Mouse (Mus musculus): ENCODE results near the gene Col4a2.
"Not testable (repeated sequence)": the region's sequence is repeated elsewhere in the genome, so short reads cannot be mapped to it uniquely, and the experiment has no call there.

Gene Col4a2

GRCm38 (mm10) chr8:11465619-11466018 is 153.0 kb downstream of the Col4a2 start:
- DNase-seq: no peak

GRCm38 (mm10) chr8:11466528-11466927 is 153.9 kb downstream of the Col4a2 start:
- not testable (repeated sequence) for DNase-seq

- DNase-seq: peak; percentile 56
Observed at GRCm38 (mm10) chr8:11469095-11469494, 156.5 kb downstream of the Col4a2 start.

GRCm38 (mm10) chr8:11470694-11471093 is 158.1 kb downstream of the Col4a2 start:
- DNase-seq: no peak

GRCm38 (mm10) chr8:11471309-11471708 is 158.7 kb downstream of the Col4a2 start:
- no peak for DNase-seq

GRCm38 (mm10) chr8:11473072-11473471 is 160.5 kb downstream of the Col4a2 start:
- DNase-seq: no peak

GRCm38 (mm10) chr8:11475397-11475796 is 162.8 kb downstream of the Col4a2 start:
- no peak for DNase-seq

GRCm38 (mm10) chr8:11475876-11476275 is 163.3 kb downstream of the Col4a2 start:
- no peak for DNase-seq

GRCm38 (mm10) chr8:11476338-11477177 is 164.0 kb downstream of the Col4a2 start:
- DNase-seq: peak; percentile 66

GRCm38 (mm10) chr8:11477178-11477553 is 164.6 kb downstream of the Col4a2 start:
- DNase-seq: no peak

- DNase-seq: peak; percentile 81
Observed at GRCm38 (mm10) chr8:11477811-11478761, 165.5 kb downstream of the Col4a2 start, which contains the start of gene Rab20. Rab20 (minus strand) TSS chr8:11478710.

GRCm38 (mm10) chr8:11478807-11479527 is 166.4 kb downstream of the Col4a2 start:
- no peak for DNase-seq

GRCm38 (mm10) chr8:11479591-11479990 is 167.0 kb downstream of the Col4a2 start:
- no peak for DNase-seq

GRCm38 (mm10) chr8:11481876-11482275 is 169.3 kb downstream of the Col4a2 start:
- DNase-seq: no peak

GRCm38 (mm10) chr8:11482537-11482936 is 169.9 kb downstream of the Col4a2 start:
- no peak for DNase-seq

- peak; percentile 81 for DNase-seq
Observed at GRCm38 (mm10) chr8:11486142-11486541, 173.5 kb downstream of the Col4a2 start.

- no peak for DNase-seq
Observed at GRCm38 (mm10) chr8:11487229-11487628, 174.6 kb downstream of the Col4a2 start.

- DNase-seq: not testable (repeated sequence)
Observed at GRCm38 (mm10) chr8:11492340-11492739, 179.7 kb downstream of the Col4a2 start.

GRCm38 (mm10) chr8:11497017-11497990 is 184.7 kb downstream of the Col4a2 start, which contains the start of gene Naxd:
Naxd (plus strand) TSS chr8:11497506.
- DNase-seq: peak; percentile 98

- no peak for DNase-seq
Observed at GRCm38 (mm10) chr8:11498281-11498680, 185.7 kb downstream of the Col4a2 start.

Data from embryo, embryonic 11 days (tissue).